Mouse (Mus musculus) testis, adult 2 months (tissue): Measurements from ENCODE around the gene March8. TPM values are rescaled to one million over a fixed set of nuclear protein-coding genes. Genes with fewer than 3 reads are reported as not detected.

ENCODE experiments used
- H3K27ac ChIP-seq: fragments of 200-500 bp; 2 replicates; pipeline ENCODE4 v1.5.1; 2012; ENCODE audit warnings: low read depth, low read length; ENCODE audit not compliant: control insufficient read depth, insufficient read depth
- H3K27me3 ChIP-seq: fragments of 200-500 bp; 2 replicates; pipeline ENCODE4 v1.6.1; 2012; ENCODE audit warnings: mild to moderate bottlenecking, low read length, moderate library complexity; ENCODE audit not compliant: control insufficient read depth, insufficient read depth
- H3K36me3 ChIP-seq: fragments of 200-500 bp; 2 replicates; pipeline ENCODE4 v1.6.1; 2012; ENCODE audit warnings: mild to moderate bottlenecking, low read length; ENCODE audit not compliant: control insufficient read depth, insufficient read depth
- H3K4me1 ChIP-seq: fragments of 200-500 bp; 2 replicates; pipeline ENCODE4 v1.6.1; 2012; ENCODE audit warnings: low read length; ENCODE audit not compliant: control insufficient read depth, insufficient read depth
- H3K4me3 ChIP-seq: fragments of 200-500 bp; 2 replicates; pipeline ENCODE4 v1.5.1; 2012; ENCODE audit warnings: low read depth, mild to moderate bottlenecking, low read length, moderate library complexity, mixed read lengths; ENCODE audit not compliant: control insufficient read depth
- CTCF ChIP-seq: fragments of 200-500 bp; IDR thresholded peaks from 2 replicates; pipeline ENCODE4 v1.5.1; 2012; ENCODE audit warnings: low read depth, mild to moderate bottlenecking, inconsistent platforms, low read length, moderate library complexity; ENCODE audit not compliant: control insufficient read depth, insufficient read depth, insufficient replicate concordance
- POLR2A ChIP-seq: fragments of 200-500 bp; IDR thresholded peaks from 2 replicates; pipeline ENCODE4 v1.6.1; 2012; ENCODE audit warnings: low read depth, mild to moderate bottlenecking, inconsistent platforms, low read length, moderate library complexity; ENCODE audit not compliant: control insufficient read depth
- polyA plus RNA-seq: library from polyadenylated mRNA; depleted of rRNA; stranded (reverse); fragments of >200 nt; gene quantifications from 2 replicates; pipeline ENCODE4 v1.2.3, GENCODE M21; 2012

March8 gene
- polyA plus RNA-seq, 1 experiment: 20.0 TPM

GRCm38 (mm10) chr6:116386506-116386905 lies 48.7 kb downstream of the March8 start:
- H3K4me3 ChIP-seq: no peak overlapping the region
- H3K36me3 ChIP-seq: no peaks in the 10 kb centered on the region
- TF ChIP-seq CTCF: no peak
- no peak for TF ChIP-seq POLR2A
- no peak overlapping the region for H3K27ac ChIP-seq
- H3K4me1 ChIP-seq: no peaks in the 10 kb centered on the region
- H3K27me3 ChIP-seq: no peaks in the 10 kb centered on the region

GRCm38 (mm10) chr6:116388068-116388467 lies 50.2 kb downstream of the March8 start:
- no peaks in the 10 kb centered on the region for H3K27me3 ChIP-seq

DNA sequence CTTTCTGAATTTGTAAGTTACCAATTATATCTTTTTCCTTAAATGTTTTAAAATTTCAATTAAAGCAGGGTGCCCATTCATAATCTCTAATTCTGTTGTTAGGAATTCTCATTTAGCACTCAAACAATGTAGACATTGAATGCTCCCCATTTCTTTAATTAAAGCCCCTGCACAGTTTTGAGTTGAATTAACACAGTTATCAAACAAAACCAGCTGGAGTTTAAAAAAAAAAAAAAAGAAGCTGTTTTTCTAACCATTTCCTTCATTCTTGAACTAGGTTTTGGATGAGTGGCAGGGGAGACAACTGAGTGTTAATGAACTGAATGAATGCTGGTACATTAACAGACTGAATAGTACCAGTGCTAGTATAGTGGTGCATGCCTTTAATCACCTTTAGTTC lies 51.7 kb downstream of the March8 start:
- Histone ChIP-seq H3K4me3 (no peak overlapping the region), H3K4me1 (no peaks in the 10 kb centered on the region), H3K27me3 (no peaks in the 10 kb centered on the region), H3K36me3 (no peaks in the 10 kb centered on the region), H3K27ac (no peak overlapping the region)
- TF ChIP-seq CTCF (no peak), POLR2A (no peak)

More at GRCm38 (mm10) chr6:116388068-116388467, 50.2 kb downstream of the March8 start:
- Histone ChIP-seq H3K4me3 (no peak overlapping the region), H3K27ac (no peak overlapping the region), H3K4me1 (no peaks in the 10 kb centered on the region), H3K36me3 (no peaks in the 10 kb centered on the region)
- no peak for TF ChIP-seq POLR2A
- TF ChIP-seq CTCF: no peak

DNA sequence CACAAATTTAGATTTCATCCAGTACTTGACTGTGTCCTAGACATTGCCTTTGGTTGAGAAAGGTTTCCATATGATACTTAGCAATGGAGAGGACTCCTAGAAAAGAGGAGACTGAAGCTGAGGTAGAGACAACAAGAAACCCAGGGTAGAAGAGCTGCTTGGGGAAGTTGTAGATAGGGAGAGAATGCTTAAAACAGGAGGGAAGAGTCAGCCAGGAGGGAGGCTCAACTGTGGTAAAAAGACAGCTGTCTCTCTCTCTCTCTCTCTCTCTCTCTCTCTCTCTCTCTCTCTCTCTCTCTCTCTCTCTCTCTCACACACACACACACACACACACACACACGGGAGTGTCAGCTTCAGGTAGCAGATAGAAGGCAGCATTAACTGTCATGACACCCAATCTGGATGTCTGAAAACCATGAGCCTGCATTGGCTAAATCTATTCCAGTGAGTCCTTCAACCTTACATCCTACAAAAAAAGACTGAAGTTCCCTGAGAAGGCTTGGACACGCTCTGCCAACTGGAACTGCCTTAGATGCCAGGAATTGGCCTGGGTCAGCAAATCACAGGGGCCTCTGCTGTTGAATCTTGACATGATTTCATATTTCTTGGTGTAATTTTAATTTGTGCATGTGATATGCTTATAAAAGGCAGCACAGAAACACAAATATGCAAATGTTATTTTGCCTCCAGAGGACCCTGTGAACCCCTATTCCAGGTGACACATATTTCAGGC lies 57.3 kb downstream of the March8 start:
- Histone ChIP-seq H3K36me3 (no peaks in the 10 kb centered on the region), H3K27me3 (no peaks in the 10 kb centered on the region), H3K27ac (no peak overlapping the region), H3K4me1 (no peaks in the 10 kb centered on the region), H3K4me3 (no peak overlapping the region)
- no peak for TF ChIP-seq CTCF
- no peak for TF ChIP-seq POLR2A

DNA sequence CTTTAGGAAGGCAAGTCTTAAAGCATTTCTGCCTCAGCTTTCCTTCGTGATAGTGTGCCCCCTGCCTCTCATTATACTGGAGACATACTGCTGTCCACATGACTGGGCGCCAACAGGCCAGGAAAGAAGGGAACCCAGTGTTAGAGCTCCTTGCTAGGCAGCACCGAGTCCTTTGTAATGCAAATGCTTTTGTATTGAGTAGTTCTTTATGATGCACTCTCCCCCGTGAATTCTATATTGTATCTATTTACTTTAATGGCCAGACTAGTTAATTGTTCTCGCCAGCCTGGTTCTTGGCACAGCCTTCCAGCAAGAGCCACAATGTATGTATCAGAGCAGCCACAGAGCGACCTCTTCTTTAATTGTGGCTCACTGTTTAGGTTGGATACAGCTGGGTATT lies 59.8 kb downstream of the March8 start:
- no peak for TF ChIP-seq POLR2A
- TF ChIP-seq CTCF: no peak
- no peaks in the 10 kb centered on the region for H3K27me3 ChIP-seq
- no peaks in the 10 kb centered on the region for H3K36me3 ChIP-seq
- H3K4me3 ChIP-seq: no peak overlapping the region
- H3K4me1 ChIP-seq: no peaks in the 10 kb centered on the region
- H3K27ac ChIP-seq: no peak overlapping the region

- H3K27ac ChIP-seq: no peak overlapping the region
Observed at GRCm38 (mm10) chr6:116398136-116398535, 60.3 kb downstream of the March8 start.

GRCm38 (mm10) chr6:116401746-116402423 lies 64.1 kb downstream of the March8 start:
- Histone ChIP-seq H3K4me1 (peaks cover 2% of the 10 kb centered on the region; the same call in 1 of the 2 replicates), H3K27ac (no peak overlapping the region), H3K36me3 (no peaks in the 10 kb centered on the region), H3K27me3 (no peaks in the 10 kb centered on the region), H3K4me3 (no peak overlapping the region)
- TF ChIP-seq POLR2A: no peak

More at GRCm38 (mm10) chr6:116398136-116398535, 60.3 kb downstream of the March8 start:
- H3K4me1 ChIP-seq: no peaks in the 10 kb centered on the region
- no peak overlapping the region for H3K4me3 ChIP-seq
- no peak for TF ChIP-seq POLR2A
- no peak for TF ChIP-seq CTCF
- no peaks in the 10 kb centered on the region for H3K36me3 ChIP-seq
- H3K27me3 ChIP-seq: no peaks in the 10 kb centered on the region
